8 mouse cellular contexts compared by ENCODE assay signal in genomic region chr5:24686176-24686575, GRCm38 (mm10). TPM values are rescaled to one million over a fixed set of nuclear protein-coding genes. Genes with fewer than 3 reads are reported as not detected.
DNase-seq lines count a peak whose midpoint lies in the region; ATAC-seq lines count a peak whose summit lies in the region.

No protein-coding gene starts in this region.

- peak overlapping the region; percentile 63 for H3K9ac ChIP-seq in hindbrain, embryonic 14.5 days

- no peaks in the 10 kb centered on the region for H3K27me3 ChIP-seq in hindbrain, embryonic 14.5 days (ENCODE audit: control insufficient read depth, insufficient read depth, low read length)

- peaks cover 17% of the 10 kb centered on the region for H3K4me1 ChIP-seq in hindbrain, embryonic 14.5 days (replicated peaks; ENCODE audit: control insufficient read depth, insufficient read depth, low read length)

- ATAC-seq in hindbrain, embryonic 14.5 days (ENCODE audit: low FRiP score), result no peak

- H3K9me3 ChIP-seq in hindbrain, embryonic 14.5 days (ENCODE audit: control insufficient read depth, low read length), result no peaks in the 10 kb centered on the region

- peak overlapping the region; percentile 77 for H3K4me2 ChIP-seq in hindbrain, embryonic 14.5 days (replicated peaks)

- H3K27ac ChIP-seq in hindbrain, embryonic 14.5 days, result peak overlapping the region; percentile 98

- peaks cover 23% of the 10 kb centered on the region for H3K36me3 ChIP-seq in hindbrain, embryonic 14.5 days (replicated peaks; ENCODE audit: control insufficient read depth, insufficient read depth)

- DNase-seq in embryo, embryonic 11.5 days (ENCODE audit: low read depth, low spot score), result peak; percentile 9
- no peak for DNase-seq in embryo, embryonic 11 days
- peak; percentile 89 for DNase-seq in 416B (ENCODE audit: low read depth)
- DNase-seq in c-Kit-positive CD71-positive TER-119-negative erythroid progenitor cells, embryonic 14.5 days (ENCODE audit: low read depth), result peak; percentile 72
- DNase-seq in hindbrain, embryonic 14.5 days (ENCODE audit: low spot score), result peak; percentile 52
- DNase-seq in mesoderm, embryonic 11.5 days (ENCODE audit: low read depth, low spot score), result peak; percentile 57
- no peak for DNase-seq in adrenal gland, postnatal 14 days
- no peak for DNase-seq in right cerebral cortex, postnatal 36 days (ENCODE audit: low spot score in 2 of 2)

- WGBS in hindbrain, embryonic 14.5 days, result 2% methylated on average over 15 of the region's 15 CpGs

- H3K4me3 ChIP-seq in hindbrain, embryonic 14.5 days (replicated peaks; ENCODE audit: low read length), result peak overlapping the region; percentile 68

RNA-seq across cellular contexts. Expression of gene Nub1, which starts 0.8 kb away (rescaled TPM):
- 48.5 and 51.7 TPM in 2 replicates for polyA plus RNA-seq in hindbrain, embryonic 14.5 days (2014; fragmentation: Nextera tagmentation; extraction: Ambion mirVana)
- 45.4 and 50.7 TPM in 2 replicates for total RNA-seq in adrenal gland, postnatal 14 days (2021)

RNA-seq across cellular contexts. Expression of gene Wdr86, which starts 44.4 kb away (rescaled TPM):
- polyA plus RNA-seq in hindbrain, embryonic 14.5 days (2014; fragmentation: Nextera tagmentation; extraction: Ambion mirVana), result 7.2 and 12.0 TPM in 2 replicates
- total RNA-seq in adrenal gland, postnatal 14 days (2021), result 1.9 and 2.6 TPM in 2 replicates

Comparison
In these comparisons a context has a peak if more than half of its experiments do, and no peak if none do; other contexts are left out.
1. DNase-seq: peak in embryo, embryonic 11.5 days (single experiment), 416B (single experiment), c-Kit-positive CD71-positive TER-119-negative erythroid progenitor cells, embryonic 14.5 days (single experiment), hindbrain, embryonic 14.5 days (single experiment) and mesoderm, embryonic 11.5 days (single experiment); none in embryo, embryonic 11 days (single experiment), adrenal gland, postnatal 14 days (single experiment) and right cerebral cortex, postnatal 36 days (0 of 2).